Mouse (Mus musculus) telencephalon, adult 2 months (tissue): ENCODE measurements around the gene Dab1.

Experiments
- DNase-seq: peaks from one replicate; pipeline ENCODE4 v3.0.0-alpha.2; 2011; ENCODE audit warnings: low read depth, low spot score

Gene Dab1

DNA sequence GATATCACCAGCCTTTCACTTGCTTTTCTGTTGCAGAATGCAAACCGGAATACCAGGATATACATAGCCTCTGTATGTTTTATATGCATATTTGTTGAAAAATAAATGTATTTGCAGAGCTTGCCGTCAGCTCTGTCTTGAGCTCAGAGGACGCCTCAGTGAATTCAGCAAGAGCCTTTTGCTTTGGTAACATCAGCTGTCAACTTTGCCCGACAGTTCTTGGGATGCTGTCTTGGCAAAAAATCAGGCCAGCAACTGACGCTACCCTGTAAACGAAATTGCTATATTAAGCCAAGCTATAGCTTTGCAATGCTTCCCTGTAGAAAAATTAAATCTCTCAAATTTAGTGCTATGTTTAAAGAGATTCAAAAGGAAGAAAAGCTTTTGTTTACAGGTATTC, 630.3 kb downstream of the Dab1 start:
- no peak for DNase-seq

- DNase-seq, result peak; percentile 47
Observed at GRCm38 (mm10) chr4:104257776-104258175, 638.6 kb downstream of the Dab1 start.

GRCm38 (mm10) chr4:104269422-104270172, 650.4 kb downstream of the Dab1 start:
- DNase-seq, result no peak

- DNase-seq, result no peak
Observed at GRCm38 (mm10) chr4:104270173-104270557, 651.0 kb downstream of the Dab1 start.

DNA sequence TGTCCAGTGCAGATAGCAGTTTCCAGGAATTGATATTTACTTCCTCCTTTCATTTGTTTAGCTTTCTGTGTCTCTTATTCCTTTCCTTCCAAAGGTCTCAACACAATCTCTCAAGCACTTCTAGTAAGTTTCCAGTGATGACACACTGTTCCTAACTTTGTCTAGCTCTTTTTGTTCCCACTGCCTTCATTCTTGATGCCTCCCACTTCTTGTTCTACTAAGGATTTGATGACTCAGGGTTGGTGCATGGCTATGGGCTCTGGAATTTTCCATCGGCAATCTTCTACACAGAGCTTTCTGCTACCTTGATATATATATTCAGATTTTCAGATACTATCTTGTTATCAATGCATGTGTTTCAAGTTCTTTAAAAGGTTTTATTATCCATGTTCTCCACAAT, 656.1 kb downstream of the Dab1 start:
- DNase-seq, result peak; percentile 86

GRCm38 (mm10) chr4:104276916-104277315, 657.8 kb downstream of the Dab1 start:
- DNase-seq, result no peak

DNA sequence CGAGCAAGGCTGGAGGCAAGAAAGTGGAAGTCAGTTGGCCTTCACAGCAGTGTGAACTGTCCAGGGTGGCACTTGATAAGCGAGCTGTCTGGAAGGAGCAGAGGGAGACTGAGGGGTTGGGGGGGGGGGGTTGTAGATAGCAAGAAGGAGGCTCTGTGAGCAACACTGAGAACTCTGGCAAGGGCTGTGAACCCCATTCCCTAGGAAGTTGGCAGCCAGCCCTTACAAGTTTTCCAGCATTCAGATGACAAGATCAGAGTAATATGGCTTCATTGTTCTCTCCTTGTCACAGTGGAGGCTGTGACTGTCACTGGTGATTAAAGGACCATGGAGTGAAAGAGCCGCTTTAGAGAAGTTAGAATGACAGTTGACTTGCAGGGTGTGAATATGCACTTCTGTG, 662.4 kb downstream of the Dab1 start:
- no peak for DNase-seq

DNA sequence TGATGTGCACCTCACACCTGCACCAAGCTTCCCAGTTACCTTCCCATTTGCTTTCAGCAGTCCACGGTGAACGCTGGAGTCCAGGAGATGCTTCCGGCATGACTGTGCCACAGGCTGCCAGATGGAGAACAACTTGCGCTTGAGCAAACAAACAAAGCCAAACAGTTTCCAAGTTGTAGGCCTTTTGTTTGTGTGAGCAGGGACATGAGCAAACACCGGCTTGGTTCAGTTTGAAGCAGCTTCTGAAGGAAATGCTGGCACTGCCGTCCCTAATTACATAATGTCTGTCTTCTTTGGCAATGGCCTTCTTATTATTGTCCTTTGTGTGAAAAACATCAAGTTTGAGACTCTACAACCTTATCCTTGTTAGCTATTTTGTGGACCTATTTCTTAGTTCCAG, 664.7 kb downstream of the Dab1 start:
- DNase-seq, result no peak

GRCm38 (mm10) chr4:104288401-104288800, 669.2 kb downstream of the Dab1 start:
- no peak for DNase-seq

- no peak for DNase-seq
Observed at GRCm38 (mm10) chr4:104301764-104302163, 682.6 kb downstream of the Dab1 start.

DNA sequence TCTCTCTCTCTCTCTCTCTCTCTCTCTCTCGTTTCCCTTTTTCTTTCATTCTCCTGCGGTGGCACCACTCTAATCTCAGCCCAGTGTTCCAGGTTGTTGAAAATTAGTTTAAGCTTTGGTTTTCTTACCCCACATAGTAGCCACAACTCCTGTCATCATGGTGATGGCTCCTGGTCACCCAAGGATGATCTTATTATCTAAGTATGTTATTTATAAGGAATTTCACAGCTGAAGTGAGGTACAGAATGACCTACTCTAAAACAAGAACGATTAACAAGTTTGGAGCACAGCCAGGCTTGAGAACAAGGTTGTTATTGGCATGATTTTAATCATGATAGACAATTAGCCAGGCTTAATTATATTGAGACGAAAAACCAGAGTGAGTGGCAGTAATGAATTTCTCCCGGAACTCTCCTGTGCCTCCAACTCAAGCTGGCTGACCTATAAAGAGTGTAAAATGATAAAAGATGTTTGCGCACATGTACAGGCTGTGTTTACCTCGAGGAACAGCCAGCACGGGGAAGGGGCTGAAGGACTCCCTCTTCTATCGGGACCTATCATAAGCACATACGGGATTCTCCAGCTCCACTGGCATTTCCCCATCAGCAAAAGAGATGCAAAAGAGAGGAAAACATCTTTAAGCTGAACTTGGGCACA, 684.0 kb downstream of the Dab1 start:
- DNase-seq, result no peak

DNA sequence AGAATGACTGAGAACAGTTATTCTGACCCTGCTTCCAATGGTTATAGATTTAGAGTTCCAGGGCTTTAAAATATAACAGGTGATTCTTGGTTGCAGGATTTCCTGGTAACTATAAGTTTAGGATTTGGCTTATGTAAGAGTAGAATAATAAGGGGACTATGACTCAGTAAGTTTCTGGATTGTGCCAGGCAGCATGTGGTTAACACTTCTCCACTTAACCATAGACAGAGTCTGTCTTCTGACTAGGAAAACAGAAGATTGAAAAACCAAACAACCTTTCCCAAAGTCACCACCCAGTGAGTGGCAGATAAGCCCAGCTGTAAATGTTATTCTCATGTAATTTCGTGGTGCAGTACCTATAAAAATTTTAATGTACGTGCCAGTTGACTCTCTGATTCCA, 688.6 kb downstream of the Dab1 start:
- DNase-seq, result peak; percentile 35

DNA sequence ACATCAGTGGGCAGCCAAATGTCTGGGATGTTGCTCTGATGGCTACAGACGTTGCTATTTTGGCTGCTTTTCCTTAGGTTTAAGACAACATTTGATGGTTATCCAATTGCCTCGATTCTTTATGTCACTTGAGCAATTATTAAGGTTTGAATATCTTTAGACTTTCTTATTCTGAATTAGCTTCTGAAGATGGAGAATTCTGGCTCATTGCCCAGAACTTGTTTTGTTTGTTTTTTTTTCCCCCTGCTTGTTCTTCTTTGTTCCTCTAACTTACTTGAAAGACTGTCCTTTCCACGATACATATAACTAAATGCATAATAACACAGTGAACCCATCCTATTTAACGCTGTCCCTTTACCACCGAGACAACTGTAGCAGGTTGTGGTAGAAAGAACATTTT, 707.1 kb downstream of the Dab1 start:
- no peak for DNase-seq

DNA sequence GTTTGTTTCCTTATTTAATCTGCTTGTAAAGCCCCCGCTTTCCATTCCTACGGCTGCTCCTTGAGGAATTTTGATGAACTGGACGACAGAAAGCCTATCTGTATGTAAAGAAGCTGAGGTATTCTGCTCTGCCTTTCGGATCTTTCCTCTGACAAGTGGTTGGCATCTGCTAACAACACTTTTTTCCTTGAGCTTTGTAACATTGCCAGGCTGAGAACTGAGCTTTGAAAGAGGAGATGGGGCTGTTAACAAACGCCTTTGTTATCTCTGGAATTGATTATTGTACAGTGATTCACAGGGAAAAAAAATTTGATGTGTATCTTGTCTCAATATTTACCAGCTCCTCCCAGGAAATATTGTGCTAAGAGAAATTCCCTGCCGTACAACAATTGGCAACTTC, 712.7 kb downstream of the Dab1 start:
- no peak for DNase-seq

DNA sequence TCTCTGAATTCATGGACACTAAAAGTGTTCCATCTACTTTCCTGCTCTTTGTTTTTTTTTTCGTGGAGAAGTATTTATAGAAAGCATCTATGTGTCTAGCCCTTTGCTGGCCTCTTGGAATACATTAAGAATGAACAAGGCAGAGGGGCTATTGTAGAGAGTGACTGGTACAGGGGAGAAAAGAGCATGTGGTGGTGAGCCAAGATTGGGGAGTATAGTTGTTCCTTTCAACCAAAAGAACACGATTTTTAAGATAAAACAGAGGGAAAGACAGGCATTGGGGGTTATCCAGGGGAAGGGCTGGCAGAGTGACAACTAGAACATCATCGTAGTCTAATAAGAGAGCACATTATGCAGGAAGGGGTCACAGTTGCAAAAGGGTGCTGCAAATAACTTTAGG, 713.2 kb downstream of the Dab1 start:
- DNase-seq, result no peak

GRCm38 (mm10) chr4:104337279-104337678, 718.1 kb downstream of the Dab1 start:
- no peak for DNase-seq

DNA sequence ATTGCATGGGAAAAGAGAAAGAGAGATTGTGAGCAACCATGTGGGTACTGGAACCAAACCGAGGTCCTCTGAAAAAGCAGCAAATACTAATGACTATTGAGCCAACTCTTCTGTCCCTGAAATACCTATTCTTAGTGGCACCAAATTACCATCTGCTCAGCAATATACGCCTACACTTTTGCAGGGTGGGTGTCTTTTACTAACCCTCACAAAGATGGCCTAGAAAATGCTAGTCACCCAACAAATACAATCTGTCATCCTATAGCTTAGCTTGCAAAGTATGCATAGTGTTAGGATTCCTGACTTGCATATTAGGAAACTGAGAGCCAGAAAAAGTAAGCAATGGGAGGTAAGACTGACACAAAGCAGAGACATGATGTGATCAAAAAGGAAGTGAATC, 719.2 kb downstream of the Dab1 start:
- peak; percentile 69 for DNase-seq

- no peak for DNase-seq
Observed at GRCm38 (mm10) chr4:104361345-104361744, 742.2 kb downstream of the Dab1 start.

GRCm38 (mm10) chr4:104366491-104366890, 747.3 kb downstream of the Dab1 start:
- no peak for DNase-seq

GRCm38 (mm10) chr4:104366894-104367740, 748.0 kb downstream of the Dab1 start:
- no peak for DNase-seq

GRCm38 (mm10) chr4:104367741-104368411, 748.7 kb downstream of the Dab1 start:
- no peak for DNase-seq

DNA sequence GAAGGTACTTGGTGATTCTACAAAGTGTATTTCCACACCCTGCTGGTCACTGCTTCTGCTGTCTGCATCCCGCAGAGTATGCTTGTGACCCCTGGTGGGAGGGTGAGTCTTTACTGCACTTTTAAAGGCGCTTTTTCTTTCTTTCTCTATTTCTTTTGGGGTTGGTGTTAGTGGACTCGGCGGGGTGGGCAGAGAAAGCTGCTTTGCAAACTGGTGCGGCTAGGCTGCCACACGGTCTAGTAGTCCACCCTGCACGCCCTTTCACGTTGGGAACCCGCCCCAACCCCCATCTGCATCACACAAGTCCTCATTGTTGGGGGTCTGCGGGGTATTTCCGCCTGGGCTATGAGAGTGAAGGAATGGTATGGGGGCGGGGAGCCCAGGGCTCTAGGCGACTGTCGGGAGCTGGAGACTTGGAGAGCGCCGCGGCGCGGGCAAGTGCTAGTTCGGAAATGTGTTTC, 749.4 kb downstream of the Dab1 start:
- no peak for DNase-seq
